Mouse (Mus musculus) brown adipose tissue, adult 24 weeks (tissue): Measurements from ENCODE around the gene Ampd2. TPM values are rescaled to one million over a fixed set of nuclear protein-coding genes. Genes with fewer than 3 reads are reported as not detected.

ENCODE experiments used
- H3K27ac ChIP-seq: fragments of 200-500 bp; replicated peaks from 2 replicates; pipeline ENCODE4 v1.5.1; 2012; ENCODE audit warnings: low read depth, mild to moderate bottlenecking, low read length
- H3K4me1 ChIP-seq: fragments of 200-500 bp; 2 replicates; pipeline ENCODE4 v1.6.1; 2012; ENCODE audit warnings: low read length, mixed read lengths; ENCODE audit not compliant: control insufficient read depth, insufficient read depth, insufficient read length
- H3K4me3 ChIP-seq: fragments of 200-500 bp; 2 replicates; pipeline ENCODE4 v1.5.1; 2012; ENCODE audit warnings: low read depth, mild to moderate bottlenecking, low read length, moderate library complexity; ENCODE audit not compliant: insufficient read depth
- polyA plus RNA-seq: library from polyadenylated mRNA; stranded (reverse); fragments of >200 nt; gene quantifications from 2 replicates; pipeline ENCODE4 v1.2.4, GENCODE M21; 2012; ENCODE audit not compliant: missing spikeins, insufficient read depth, insufficient read length

Gene Ampd2
- polyA plus RNA-seq: 13.5 and 16.4 TPM in 2 replicates

DNA sequence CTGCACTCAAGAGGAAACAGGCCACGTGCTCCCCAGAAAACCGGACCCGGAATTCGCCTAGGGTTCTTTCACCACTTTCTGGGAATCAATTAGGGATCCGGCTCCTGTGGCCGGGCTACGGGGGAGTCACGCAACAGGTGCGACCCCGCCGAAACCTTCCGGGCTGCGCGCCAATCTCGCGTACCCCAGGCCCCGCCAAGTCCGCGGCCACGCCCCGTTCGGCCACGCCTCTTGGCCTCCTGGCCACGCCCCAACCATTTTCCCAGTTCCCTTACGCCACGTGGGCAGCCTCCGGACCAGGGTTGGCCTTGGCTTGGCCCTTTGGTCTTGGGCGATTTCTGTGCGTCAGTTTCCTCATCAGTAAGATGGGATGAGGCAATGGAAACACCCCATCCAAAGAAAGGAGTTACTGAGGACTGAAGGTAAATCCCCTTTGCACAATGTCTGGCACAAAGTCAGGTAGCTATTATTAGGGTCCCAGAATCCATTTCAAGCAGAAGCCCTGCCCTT lies at the start of gene Ampd2:
Gene Ampd2 (minus strand): TSS at position 182 of the 510 bp plus-strand sequence.
- Histone ChIP-seq H3K4me3 (peak within 1 kb of the TSS; percentile 66), H3K27ac (peak within 1 kb of the TSS; percentile 87), H3K4me1 (no peaks in the 10 kb centered on the region)

DNA sequence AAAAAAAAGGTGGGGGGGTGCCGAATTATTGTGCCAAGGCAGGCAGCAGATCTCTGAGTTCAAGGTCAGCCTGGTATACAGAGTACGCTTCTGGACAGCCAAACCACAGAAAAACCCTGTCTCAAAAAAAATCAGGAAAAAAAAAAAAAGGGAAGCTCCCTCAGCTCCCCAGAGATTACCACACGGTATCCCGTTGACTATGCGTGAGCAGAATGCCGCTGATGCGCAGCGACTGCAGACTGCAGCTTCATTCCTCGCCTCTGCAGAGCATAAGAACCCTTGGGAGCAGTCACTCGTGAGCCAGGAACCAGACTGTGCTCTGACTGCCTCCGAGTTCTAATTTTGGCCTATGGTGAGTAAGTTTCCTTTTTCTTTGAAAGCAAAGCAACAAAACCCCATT lies 48.2 kb upstream of the Ampd2 start:
- Histone ChIP-seq H3K27ac (no peak overlapping the region), H3K4me3 (no peak overlapping the region), H3K4me1 (peaks cover 6% of the 10 kb centered on the region)

DNA sequence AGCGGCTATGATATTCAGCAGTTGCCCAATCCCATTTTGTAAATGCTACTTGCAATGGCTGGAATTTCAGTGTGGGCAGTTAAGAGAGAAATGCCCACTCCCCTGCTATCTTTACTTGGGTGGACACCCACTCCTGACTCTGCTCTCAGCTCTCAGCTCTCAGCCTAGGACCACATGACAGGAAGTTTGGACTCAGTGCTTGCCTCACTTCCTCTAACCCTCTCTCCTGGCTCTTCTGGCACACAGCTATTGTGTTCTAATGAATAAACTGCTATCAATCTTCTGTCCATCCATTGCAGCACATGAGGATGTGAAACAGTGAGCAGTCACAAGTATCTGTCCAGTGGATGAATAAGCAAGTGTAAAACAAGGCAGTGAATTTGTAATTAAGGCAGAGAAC lies 46.0 kb upstream of the Ampd2 start:
- Histone ChIP-seq H3K4me3 (no peak overlapping the region), H3K27ac (no peak overlapping the region), H3K4me1 (peaks cover 2% of the 10 kb centered on the region)

DNA sequence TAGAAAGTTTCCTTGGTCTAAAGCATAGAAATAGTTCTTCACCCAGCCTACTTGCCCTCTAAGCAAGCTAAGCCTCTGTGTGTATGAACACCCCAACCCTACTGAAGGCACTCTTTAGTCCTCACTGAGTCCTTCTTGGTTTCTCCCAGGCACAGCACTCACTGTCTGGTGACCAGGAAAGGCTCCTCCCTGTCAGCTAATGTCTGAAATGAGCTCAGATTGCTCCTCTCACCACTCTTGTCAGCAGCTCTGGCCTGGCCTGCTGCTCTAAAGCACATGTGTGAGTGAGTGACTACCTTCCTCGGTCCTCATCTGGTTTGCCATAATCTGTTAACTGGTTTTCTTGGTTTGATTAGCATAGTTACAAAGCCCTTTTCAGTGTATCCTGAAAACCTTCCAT lies 45.4 kb upstream of the Ampd2 start:
- peaks cover 2% of the 10 kb centered on the region for H3K4me1 ChIP-seq
- H3K4me3 ChIP-seq: no peak overlapping the region
- H3K27ac ChIP-seq: no peak overlapping the region

DNA sequence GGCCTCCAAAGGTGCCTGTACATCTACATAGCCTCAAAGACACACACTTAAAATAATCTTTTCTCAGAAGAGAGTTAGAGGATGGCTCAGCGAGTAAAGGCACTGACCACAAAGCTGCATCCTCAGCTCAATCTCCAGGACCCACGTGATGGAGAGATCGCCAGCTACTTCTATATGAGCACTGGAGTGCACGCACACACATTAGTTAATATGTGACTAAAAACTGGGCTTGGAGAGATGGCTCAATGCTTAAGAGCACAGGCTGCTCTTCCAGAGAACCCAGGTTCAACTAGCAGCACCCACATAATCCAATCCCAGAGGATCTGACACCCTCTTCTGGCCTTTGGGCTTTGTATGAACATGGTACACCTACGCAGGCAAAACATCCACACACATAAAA lies 44.8 kb upstream of the Ampd2 start:
- Histone ChIP-seq H3K4me1 (peaks cover 2% of the 10 kb centered on the region), H3K27ac (no peak overlapping the region)

DNA sequence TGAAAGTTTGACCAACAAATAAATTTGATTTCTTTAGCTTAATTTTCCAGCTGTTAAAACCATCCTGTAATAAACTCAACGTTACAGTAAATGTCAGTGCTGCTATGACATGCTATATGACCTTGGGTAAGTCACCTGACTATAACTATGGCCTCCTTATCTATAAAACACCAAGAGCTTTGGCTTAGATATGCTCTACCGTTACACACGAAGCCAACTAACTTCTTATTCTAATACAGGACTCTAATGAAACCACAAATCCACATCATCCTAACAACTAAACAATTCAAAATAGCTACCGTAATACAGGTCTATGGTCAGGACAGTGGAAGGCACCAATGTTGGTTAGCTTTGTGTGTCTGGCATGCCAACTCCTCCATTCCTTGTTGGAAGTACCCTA lies 43.4 kb upstream of the Ampd2 start:
- H3K4me3 ChIP-seq: no peak overlapping the region
- H3K4me1 ChIP-seq: peaks cover 2% of the 10 kb centered on the region
- H3K27ac ChIP-seq: no peak overlapping the region

More for the DNA sequence above, 44.8 kb upstream of the Ampd2 start:
- H3K4me3 ChIP-seq: no peak overlapping the region

DNA sequence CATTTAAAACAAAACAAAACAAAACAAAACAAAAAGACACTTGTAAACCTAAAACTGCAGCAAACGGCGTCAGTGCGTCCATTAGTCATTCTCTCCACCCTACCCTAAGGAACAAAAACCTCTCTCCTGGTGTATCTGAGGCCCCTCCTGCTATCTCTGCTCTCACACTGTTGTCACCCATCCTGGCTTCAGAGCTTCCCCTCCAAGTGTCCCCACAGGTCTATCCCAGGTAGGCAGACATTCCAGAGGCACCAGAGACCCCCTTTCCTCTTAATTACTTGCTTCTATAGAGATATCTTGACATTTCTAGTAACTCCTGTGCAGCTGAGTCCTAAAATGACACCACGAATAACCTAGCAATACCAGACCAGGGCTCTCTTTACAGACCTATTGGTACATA lies 42.9 kb upstream of the Ampd2 start:
- Histone ChIP-seq H3K4me1 (peaks cover 2% of the 10 kb centered on the region), H3K4me3 (no peak overlapping the region), H3K27ac (no peak overlapping the region)

DNA sequence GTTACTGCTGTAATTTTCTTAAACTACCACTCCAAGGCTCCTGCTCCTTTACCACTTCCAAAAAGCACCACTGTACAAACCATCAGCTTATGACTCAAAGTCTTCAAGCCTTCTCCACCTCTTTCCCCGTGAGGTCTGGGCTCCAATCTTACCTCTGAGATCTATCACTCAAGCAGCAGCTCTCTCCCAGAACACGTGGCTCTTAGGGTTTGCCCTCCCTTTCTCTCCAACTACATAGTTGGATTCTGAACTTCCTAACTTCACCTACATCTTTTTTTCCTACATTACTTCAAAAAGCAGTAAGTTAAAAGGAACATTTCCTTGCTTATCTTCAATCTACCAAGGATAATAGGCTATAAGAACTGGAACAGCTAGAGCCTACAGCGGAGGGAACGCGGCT lies 42.1 kb upstream of the Ampd2 start:
- H3K4me1 ChIP-seq: peaks cover 2% of the 10 kb centered on the region
- H3K27ac ChIP-seq: no peak overlapping the region

DNA sequence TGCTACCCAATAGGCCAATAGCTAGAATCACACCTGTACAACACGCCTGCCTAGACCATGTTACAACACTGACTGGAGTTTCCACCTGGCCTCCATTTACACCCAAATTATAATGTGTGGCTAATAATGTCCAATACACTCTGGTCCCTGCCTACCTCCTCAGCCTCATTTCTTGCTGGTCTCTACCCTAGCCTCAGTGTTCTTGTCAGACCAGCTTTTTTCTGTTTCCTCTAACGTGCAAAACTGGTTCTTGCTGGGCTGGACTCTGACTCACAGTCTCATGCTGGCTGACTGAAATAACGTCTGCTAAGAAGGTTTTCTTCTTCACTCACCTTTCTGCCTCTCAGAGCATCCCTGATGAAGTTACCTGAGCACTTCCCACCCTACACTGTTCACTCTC lies 39.9 kb upstream of the Ampd2 start:
- no peaks in the 10 kb centered on the region for H3K4me1 ChIP-seq
- no peak overlapping the region for H3K27ac ChIP-seq
- no peak overlapping the region for H3K4me3 ChIP-seq

More for the DNA sequence above, 42.1 kb upstream of the Ampd2 start:
- H3K4me3 ChIP-seq: no peak overlapping the region

DNA sequence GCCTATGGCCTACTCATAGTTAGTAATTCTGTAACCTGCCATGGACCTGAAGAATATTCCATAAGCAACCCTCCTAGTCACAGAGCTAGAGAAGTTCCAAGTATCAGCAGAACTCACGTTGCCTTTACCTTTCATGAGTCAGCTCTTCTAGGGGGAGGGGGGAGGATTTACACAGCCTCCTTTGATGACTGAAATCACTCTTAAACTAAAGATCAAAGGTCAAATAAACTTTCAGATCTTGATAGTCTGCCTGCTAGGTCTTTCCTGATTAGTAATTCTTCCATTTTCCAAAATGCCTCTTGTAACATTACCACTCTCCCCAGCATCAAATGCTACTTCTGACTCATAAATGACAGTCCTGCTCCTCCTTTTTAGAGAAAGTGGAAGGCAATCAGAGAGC lies 37.7 kb upstream of the Ampd2 start:
- H3K4me3 ChIP-seq: no peak overlapping the region
- no peaks in the 10 kb centered on the region for H3K4me1 ChIP-seq
- no peak overlapping the region for H3K27ac ChIP-seq

DNA sequence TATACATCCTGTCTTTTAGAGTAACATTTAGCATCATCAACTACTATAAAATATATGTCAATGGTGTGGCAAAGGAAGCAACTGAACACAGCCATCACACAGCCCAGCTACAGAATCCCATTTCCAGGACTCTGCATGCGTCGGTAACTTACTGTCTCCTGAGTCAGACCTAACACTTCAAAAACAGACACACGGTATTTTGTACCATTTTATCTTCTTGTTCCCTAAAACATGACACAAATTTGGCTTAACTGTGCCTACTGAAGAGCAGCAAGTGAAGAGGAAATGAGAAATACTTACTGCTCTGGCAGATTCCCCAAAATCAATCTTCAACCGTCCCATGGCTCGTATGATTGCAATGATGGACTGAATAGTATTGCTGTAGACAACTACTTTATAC lies 36.8 kb upstream of the Ampd2 start:
- Histone ChIP-seq H3K4me1 (no peaks in the 10 kb centered on the region), H3K4me3 (no peak overlapping the region), H3K27ac (no peak overlapping the region)

DNA sequence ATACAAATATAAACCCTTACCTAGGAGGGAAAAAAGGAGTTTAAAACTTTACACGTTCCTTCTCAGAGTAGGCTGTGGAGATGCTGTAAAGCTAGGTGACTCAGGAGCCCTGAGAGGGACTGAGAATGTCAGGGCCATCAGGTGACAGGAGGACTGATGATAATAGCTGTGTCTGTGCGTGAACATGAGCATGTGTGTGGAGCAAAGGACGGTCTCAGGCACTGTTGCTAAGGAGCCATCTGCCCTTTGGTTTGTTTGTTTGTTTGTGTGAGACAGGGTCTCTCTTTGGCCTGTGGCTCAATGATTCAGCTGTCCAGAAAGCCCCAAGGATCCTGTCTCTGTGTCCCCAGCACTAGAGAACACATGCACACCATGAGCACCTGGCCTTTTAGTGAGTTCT lies 34.6 kb upstream of the Ampd2 start:
- Histone ChIP-seq H3K4me3 (no peak overlapping the region), H3K27ac (no peak overlapping the region), H3K4me1 (no peaks in the 10 kb centered on the region)

DNA sequence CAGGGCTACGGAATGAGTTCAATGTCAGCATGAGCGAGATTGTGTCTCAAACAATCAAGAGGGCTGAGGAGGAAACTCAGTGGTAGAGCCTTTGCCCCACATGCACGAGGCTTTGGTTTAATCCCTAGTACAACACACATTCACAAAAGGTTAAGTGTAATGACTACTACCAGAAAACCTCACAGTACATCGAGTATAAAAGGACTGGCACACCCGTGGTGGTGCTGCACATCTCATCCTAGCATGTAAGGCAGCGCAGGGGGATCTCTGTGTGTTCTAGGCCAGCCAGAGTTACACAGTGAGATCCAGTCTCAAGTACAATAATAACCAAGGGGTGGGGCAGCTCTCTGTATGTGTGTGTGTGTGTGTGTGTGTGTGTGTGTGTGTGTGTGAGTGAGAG lies 31.0 kb upstream of the Ampd2 start:
- Histone ChIP-seq H3K4me1 (no peaks in the 10 kb centered on the region), H3K4me3 (no peak overlapping the region), H3K27ac (no peak overlapping the region)

DNA sequence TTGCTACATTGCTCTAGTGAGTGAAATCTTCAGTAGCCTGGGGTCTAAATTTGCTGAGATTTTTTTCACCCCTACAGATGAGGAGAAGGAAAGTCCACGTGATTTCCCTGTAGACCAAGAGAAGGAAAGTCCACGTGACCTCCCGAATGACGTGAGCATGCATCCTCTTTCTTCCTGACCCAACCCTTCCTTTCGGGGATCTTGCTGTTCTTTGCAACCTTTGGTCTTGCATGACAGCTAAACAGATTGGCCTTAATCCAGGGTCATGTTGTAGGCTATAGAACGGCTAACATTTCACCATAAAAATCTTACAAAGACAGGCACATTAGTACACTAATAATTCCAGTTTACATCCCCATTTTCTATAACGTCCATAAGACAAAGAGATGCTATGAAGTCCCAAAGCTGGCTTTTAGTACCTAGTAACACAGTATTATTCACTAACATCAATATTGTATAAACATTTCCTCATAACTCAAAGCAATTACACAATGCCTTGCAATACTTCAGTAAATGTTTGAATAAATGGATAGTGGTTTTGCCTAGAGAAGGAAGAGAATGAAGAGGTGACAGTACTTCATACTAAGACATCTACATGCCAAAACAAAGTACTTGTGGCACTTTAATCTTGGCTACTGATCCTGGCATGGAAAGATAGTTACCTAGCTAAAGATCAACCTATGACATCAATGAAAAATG lies 27.3 kb upstream of the Ampd2 start:
- no peaks in the 10 kb centered on the region for H3K4me1 ChIP-seq
- no peak overlapping the region for H3K27ac ChIP-seq
- H3K4me3 ChIP-seq: no peak overlapping the region

DNA sequence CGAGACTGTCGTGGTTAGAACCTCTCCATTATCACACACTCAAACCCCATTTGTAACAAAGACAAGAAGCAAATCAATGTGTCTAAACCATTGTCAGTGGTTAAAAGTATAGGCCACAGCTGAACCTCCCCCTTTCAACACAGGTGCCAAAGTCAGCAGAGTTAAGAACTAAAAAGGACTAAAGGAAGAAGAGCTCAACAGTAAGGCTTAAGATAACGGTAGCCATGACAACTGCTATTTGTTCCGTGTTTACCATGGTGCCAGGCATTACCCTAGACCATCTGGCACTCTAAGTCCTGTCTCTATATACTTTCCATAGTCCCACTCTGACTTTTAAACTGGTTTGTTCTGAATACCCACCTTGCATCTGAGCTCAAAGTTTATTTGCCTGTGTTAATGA lies 26.2 kb upstream of the Ampd2 start:
- no peaks in the 10 kb centered on the region for H3K4me1 ChIP-seq
- H3K4me3 ChIP-seq: no peak overlapping the region
- H3K27ac ChIP-seq: no peak overlapping the region

DNA sequence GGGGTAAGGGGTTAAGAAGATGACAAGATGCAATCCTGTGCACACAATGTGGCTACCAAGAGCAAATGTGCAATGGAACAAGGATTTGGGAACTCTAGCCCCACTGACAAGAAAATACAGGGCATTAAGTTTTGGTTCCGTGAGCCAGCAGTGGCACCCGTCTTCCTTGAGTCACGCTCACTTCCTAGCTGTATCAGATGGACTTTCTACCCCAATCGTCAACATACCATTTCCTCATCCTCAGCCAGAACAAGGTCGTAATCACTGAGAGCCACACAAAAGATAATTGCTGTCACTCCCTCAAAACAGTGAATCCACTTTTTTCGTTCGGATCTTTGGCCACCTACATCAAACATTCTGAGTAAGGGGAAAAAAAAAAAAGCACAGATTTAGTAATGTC lies 25.8 kb upstream of the Ampd2 start:
- no peaks in the 10 kb centered on the region for H3K4me1 ChIP-seq
- no peak overlapping the region for H3K27ac ChIP-seq

More for the DNA sequence above, 25.8 kb upstream of the Ampd2 start:
- no peak overlapping the region for H3K4me3 ChIP-seq
